Mouse (Mus musculus) stomach, postnatal 0 days (tissue): ENCODE measurements around the gene Apobec3. TPM values are rescaled to one million over a fixed set of nuclear protein-coding genes. Genes with fewer than 3 reads are reported as not detected.

ENCODE experiments used
- ATAC-seq: fragments of 200-750 bp; cut with Nextera tagmentation; 2 replicates; pipeline ENCODE4 v1.8.0; 2017; ENCODE audit not compliant: low FRiP score, low TSS enrichment
- DNase-seq: peaks from one replicate; pipeline ENCODE4 v3.0.0-alpha.2; 2016; ENCODE audit warnings: low spot score
- H3K27ac ChIP-seq: fragments of 300-500 bp; sonication (generic); replicated peaks from 2 replicates; pipeline ENCODE4 v1.5.1; 2014; ENCODE audit warnings: mild to moderate bottlenecking, control low read depth
- H3K27me3 ChIP-seq: fragments of 300-500 bp; sonication (generic); 2 replicates; pipeline ENCODE4 v1.6.1; 2014; ENCODE audit warnings: low read length; ENCODE audit not compliant: control insufficient read depth, insufficient read depth
- H3K36me3 ChIP-seq: fragments of 300-500 bp; sonication (generic); 2 replicates; pipeline ENCODE4 v1.6.1; 2014; ENCODE audit warnings: low read length, mixed read lengths; ENCODE audit not compliant: control insufficient read depth, insufficient read depth
- H3K4me1 ChIP-seq: fragments of 300-500 bp; sonication (generic); replicated peaks from 2 replicates; pipeline ENCODE4 v1.6.1; 2014; ENCODE audit warnings: antibody characterized with exemption; ENCODE audit not compliant: control insufficient read depth, insufficient read depth
- H3K4me2 ChIP-seq: fragments of 300-500 bp; sonication (generic); replicated peaks from 2 replicates; pipeline ENCODE4 v1.6.1; 2014; ENCODE audit warnings: low read depth, mild to moderate bottlenecking, control low read depth, moderate library complexity
- H3K4me3 ChIP-seq: fragments of 300-500 bp; sonication (generic); 2 replicates; pipeline ENCODE4 v1.5.1; 2014; ENCODE audit warnings: low read depth, low read length, control low read depth
- H3K9ac ChIP-seq: fragments of 300-500 bp; sonication (generic); 2 replicates; pipeline ENCODE4 v1.6.1; 2014; ENCODE audit warnings: mild to moderate bottlenecking, low read length, control low read depth, mixed read lengths
- H3K9me3 ChIP-seq: fragments of 300-500 bp; sonication (generic); 2 replicates; pipeline ENCODE4 v1.6.1; 2016; ENCODE audit warnings: low read length; ENCODE audit not compliant: control insufficient read depth
- CTCF ChIP-seq: IDR thresholded peaks from 2 replicates; pipeline ENCODE4 v1.5.1; 2016; ENCODE audit warnings: antibody characterized with exemption, low read depth, mild to moderate bottlenecking, moderate library complexity
- EP300 ChIP-seq: optimal IDR thresholded peaks from 2 replicates; pipeline ENCODE3; 2016; ENCODE audit warnings: antibody characterized with exemption
- WGBS: fragments of 180-500 bp; shearing (Covaris S2); extraction: QIAGEN DNeasy Blood & Tissue Kit; methylation state at CpG from one replicate; pipeline ENCODE4 v1.1.7; 2014; 5-methylcytosine and 5-hydroxymethylcytosine counted together
- polyA plus RNA-seq: library from polyadenylated mRNA; unstranded; fragments of >200 nt; fragmentation: Nextera tagmentation; extraction: Ambion mirVana; gene quantifications from 2 replicates; pipeline ENCODE4 v1.2.1, GENCODE M21; 2015

Gene Apobec3
- polyA plus RNA-seq, 1 experiment from 2014 or later = 18.5 TPM

DNA sequence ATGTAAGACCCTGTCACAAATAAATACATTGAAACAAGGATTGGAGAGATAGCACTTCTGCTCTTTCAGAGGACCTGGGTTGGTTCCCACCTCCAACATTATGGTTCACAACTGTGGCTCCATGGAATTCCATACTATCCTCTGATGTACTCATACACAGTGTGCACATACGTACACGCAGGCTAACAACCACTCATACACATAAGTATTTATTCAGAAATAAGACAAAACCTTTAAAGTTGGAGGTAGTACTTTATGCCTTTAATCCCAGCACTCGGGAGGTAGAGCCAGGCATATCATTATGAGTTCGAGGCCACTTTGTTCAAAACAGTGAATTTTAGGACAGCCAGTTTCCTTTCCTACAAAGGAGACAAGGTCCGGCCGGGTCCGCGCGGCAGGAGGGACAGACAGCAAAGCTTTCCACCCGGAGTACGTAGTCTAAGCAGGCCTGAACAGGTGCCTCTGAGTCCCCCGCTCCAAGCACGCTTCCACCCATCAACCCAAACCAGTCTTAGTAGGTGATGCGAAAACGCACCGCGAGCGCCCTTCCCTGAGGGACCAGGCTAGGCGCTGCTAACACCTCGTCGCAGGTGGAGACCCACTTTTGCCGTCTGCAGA is 41.7 kb downstream of the Apobec3 start:
- H3K27ac ChIP-seq = no peak overlapping the region
- H3K9ac ChIP-seq = no peak overlapping the region
- TF ChIP-seq CTCF (no peak), EP300 (no peak)
- ATAC-seq (no peak), DNase-seq (no peak)
- H3K9me3 ChIP-seq = no peaks in the 10 kb centered on the region
- peaks cover 2% of the 10 kb centered on the region; the same call in 1 of the 2 replicates for H3K4me1 ChIP-seq
- H3K4me3 ChIP-seq = peak overlapping the region; percentile 64
- H3K27me3 ChIP-seq = no peaks in the 10 kb centered on the region
- no peaks in the 10 kb centered on the region for H3K36me3 ChIP-seq
- H3K4me2 ChIP-seq = peak overlapping the region; percentile 78
- 14% methylated on average over 22 of the region's 22 CpGs for WGBS

DNA sequence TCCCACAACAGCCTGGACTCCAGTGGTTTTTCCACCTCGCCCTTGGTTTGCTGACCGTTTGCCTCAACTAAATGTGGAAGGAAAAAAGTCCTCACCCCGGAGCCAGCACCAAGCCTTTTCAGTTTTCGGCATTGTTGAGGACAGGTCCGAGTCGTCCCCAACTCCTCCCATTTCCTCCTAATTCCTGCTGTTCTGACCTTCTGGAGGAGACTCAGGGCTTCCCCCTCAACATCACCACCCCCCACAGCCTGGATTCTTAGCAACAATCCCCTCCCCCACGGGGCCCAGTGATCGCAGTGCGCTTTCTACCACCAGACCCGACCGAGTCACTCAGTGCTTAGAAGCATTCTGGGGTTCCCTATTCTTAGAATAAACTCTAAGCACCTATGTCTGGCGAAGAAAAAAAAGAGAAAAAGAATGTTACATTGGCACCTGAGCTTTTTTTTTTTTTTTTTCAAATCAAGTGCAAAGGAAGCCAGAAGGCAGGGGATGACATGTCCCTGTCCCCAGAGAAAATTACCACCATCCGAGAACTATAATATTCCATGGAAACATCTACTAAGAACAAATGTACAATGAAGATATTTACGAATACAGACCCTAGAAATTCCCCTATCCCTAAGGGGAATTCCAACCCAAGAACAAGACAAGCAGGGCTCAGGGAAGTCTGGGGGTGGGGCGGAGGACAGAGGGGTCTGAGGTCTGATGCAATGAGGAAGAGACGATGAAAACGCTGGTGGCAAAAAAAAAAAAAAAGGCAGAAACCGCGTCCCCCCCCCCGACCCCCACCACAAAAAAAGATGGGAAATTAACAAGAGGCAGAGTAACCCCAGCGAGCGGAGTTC is 42.4 kb downstream of the Apobec3 start:
- no peaks in the 10 kb centered on the region for H3K9me3 ChIP-seq
- ATAC-seq (no peak), DNase-seq (no peak)
- H3K4me3 ChIP-seq = no peak overlapping the region
- WGBS = 9% methylated on average over 22 of the region's 22 CpGs
- H3K4me2 ChIP-seq = peak overlapping the region; percentile 19
- TF ChIP-seq CTCF (no peak), EP300 (no peak)
- H3K27me3 ChIP-seq = no peaks in the 10 kb centered on the region
- H3K27ac ChIP-seq = no peak overlapping the region
- H3K4me1 ChIP-seq = 0 out of 2 replicates have a peak, but pooled peaks cover 2% of the 10 kb centered on the region
- no peak overlapping the region for H3K9ac ChIP-seq
- no peaks in the 10 kb centered on the region for H3K36me3 ChIP-seq

DNA sequence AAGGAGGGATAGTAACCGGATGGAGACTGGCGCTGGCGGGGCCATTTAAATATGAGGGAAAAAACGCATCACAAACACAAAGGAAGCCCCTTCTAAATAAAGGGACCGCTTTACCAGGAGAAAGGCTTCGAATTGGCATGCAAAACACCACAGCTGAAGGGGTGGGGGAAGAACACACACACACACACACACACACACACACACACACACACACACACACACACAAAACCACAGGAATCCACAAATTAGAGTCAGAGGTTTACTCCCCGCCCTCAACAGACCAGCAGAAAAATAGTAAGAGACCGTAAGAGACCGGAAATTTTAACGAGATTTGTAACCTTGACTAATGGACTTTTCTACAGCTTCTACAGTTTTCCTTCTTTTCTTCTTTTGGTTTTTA is 43.3 kb downstream of the Apobec3 start:
- TF ChIP-seq CTCF (no peak), EP300 (no peak)

DNA sequence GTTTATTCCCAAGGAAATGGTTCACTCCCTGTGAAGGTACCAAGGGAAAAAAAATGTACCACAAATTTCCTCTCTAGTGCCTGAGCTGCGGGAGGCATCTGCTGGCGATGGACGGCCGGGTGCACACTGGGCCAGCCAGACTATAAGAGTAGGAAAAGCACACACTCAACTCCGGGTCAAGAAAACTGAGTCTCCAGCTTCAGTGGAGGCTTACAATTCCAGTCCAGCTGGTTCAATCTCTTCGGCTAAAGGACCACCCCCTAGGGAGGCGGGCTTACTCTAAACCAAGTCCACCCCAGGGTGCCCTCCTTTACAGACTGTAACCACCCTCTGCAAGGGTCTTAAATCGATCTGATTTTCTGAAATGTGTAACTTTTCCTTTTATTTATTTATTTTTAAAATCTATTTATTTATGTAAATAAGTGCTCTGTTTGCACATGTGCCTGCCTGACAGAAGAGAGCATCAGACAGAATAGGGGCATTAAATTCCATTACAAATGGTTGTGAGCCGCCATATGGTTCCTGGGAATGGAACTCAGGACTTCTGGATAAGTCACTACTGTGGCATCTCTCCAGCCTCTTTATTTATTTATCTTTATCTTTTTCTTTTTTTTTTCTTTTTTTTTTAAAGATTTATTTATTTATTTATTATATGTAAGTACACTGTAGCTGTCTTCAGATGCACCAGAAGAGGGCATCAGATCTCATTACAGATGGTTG is 44.4 kb downstream of the Apobec3 start:
- no peaks in the 10 kb centered on the region for H3K27me3 ChIP-seq
- H3K27ac ChIP-seq = no peak overlapping the region
- WGBS = 33% methylated on average over 9 of the region's 9 CpGs
- DNase-seq (no peak), ATAC-seq (no peak)
- no peak overlapping the region for H3K4me3 ChIP-seq
- no peak overlapping the region for H3K4me2 ChIP-seq
- no peak overlapping the region for H3K9ac ChIP-seq
- no peaks in the 10 kb centered on the region for H3K36me3 ChIP-seq
- no peaks in the 10 kb centered on the region for H3K9me3 ChIP-seq
- H3K4me1 ChIP-seq = 0 out of 2 replicates have a peak, but pooled peaks cover 2% of the 10 kb centered on the region
- TF ChIP-seq EP300 (no peak), CTCF (no peak)

More for the DNA sequence above, 43.3 kb downstream of the Apobec3 start:
- H3K9ac ChIP-seq = no peak overlapping the region
- ATAC-seq (no peak), DNase-seq (no peak)
- H3K36me3 ChIP-seq = no peaks in the 10 kb centered on the region
- 19% methylated on average over 10 of the region's 10 CpGs for WGBS
- H3K4me2 ChIP-seq = no peak overlapping the region
- no peak overlapping the region for H3K4me3 ChIP-seq
- H3K9me3 ChIP-seq = no peaks in the 10 kb centered on the region
- H3K27ac ChIP-seq = no peak overlapping the region
- H3K27me3 ChIP-seq = no peaks in the 10 kb centered on the region
- H3K4me1 ChIP-seq = 0 out of 2 replicates have a peak, but pooled peaks cover 2% of the 10 kb centered on the region

DNA sequence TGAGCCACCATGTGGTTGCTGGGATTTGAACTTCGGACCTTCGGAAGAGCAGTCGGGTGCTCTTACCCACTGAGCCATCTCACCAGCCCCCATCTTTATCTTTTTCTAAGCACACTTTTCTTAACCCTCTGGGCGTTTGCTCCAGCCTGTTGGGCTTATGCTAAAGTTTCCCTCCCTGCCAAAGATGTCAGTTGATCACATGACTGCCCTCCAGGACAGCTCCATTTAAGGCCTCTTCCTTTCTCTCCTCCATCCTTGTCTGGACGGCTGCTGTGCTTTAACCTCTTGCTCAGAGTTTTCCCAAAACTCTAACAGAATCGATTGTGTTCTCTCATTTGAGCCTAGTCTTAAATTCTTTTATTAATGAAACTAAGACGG is 44.9 kb downstream of the Apobec3 start:
- no peaks in the 10 kb centered on the region for H3K9me3 ChIP-seq
- no peaks in the 10 kb centered on the region for H3K36me3 ChIP-seq
- 71% methylated on average over 7 of the region's 7 CpGs for WGBS
- DNase-seq (no peak), ATAC-seq (no peak)
- no peak overlapping the region for H3K4me3 ChIP-seq
- no peak overlapping the region for H3K27ac ChIP-seq
- TF ChIP-seq EP300 (no peak), CTCF (no peak)
- H3K27me3 ChIP-seq = no peaks in the 10 kb centered on the region
- H3K4me2 ChIP-seq = no peak overlapping the region
- no peak overlapping the region for H3K9ac ChIP-seq
- 0 out of 2 replicates have a peak, but pooled peaks cover 2% of the 10 kb centered on the region for H3K4me1 ChIP-seq
